Mouse (Mus musculus) left cerebral cortex, postnatal 10 days (tissue): Measurements from ENCODE around the gene Tnfsf9. TPM values are rescaled to one million over a fixed set of nuclear protein-coding genes. Genes with fewer than 3 reads are reported as not detected.

Experiments used
- DNase-seq, 2 experiments: peaks; one replicate each; pipeline ENCODE4 v3.0.0; 2021 to 2022; ENCODE audit warnings: low spot score in 2 of 2, mixed read lengths in 1 of 2; ENCODE audit errors: extremely low spot score in 1 of 2
- intact Hi-C: fragments of 180-260 bp; cut with DNase I; formaldehyde crosslinking; loops from one replicate; pipeline ENCODE4 v1.15.1; 2025
- total RNA-seq, 2 experiments: library from RNA; stranded (reverse); gene quantifications; 2 replicates each; pipeline ENCODE4 v1.2.3; 2021

Tnfsf9 gene
- total RNA-seq, 2 experiments from 2014 or later: 0.43 to 0.55 TPM

DNA sequence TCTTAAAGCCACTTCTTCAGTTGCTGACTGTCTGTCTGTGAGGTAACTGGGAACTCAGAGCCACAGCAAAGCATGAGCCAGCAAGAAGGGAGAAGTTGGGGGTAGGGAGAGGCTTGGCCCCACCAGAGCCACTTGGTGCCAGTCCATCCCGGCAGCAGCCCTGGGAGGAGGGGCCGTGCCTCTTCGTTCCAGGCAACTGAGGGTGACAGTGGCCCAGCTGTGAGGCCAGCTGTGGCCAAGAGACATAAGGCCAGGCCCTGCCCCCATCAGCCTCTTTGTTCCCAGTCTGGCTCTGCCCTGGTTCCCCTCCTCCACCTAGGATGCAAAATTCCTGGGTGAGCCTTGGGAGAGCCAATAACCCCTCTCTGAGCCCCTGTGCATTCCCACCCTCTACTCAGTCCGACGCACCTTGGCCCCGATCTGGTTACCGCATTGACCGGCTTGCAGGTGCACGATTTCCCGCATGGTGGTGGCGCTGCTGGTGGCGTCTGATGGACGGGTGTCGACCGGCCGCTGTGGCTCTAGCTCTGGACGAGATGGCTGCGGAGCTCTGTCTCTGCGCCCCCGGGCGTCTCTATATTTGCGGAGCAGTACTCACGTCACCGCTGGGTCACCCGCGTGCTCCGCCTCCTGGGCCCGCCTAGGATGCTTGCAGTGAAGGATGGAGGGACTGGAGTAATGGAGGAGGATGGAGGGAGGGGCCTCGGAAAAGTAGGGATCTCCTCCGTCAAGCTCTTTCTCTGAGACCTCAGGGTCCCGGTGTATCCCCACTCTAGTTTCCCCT is 17.9 kb upstream of the Tnfsf9 start, which contains the start of gene Tubb4a:
Tubb4a (minus strand) TSS at position 734 of the 784 bp plus-strand sequence.
- peak; percentile 83 to 89 for DNase-seq
- intact Hi-C loops: loop anchor here (10.0 kb wide), 1 partner anchor 282 kb away; no protein-coding TSS in a partner anchor

DNA sequence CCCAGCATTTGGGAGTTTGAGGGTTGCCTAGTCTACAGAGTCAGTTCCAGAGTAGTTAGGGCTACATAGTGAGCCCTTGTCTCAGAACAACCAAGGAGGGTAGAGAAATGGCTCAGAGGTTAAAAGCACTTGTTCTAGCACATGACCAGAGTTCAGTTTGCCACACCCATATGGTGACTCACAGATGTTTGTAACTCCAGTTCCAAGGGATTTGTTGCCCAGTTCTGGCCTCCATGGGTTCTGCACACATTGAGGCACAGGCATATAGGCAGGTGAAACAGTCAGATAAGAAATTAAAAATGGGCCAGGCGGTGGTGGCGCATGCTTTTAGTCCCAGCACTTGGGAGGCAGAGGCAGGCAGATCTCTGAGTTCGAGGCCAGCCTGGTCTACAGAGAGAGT is 10.9 kb upstream of the Tnfsf9 start:
- DNase-seq: no peak
- intact Hi-C loops: no loop called here

DNA sequence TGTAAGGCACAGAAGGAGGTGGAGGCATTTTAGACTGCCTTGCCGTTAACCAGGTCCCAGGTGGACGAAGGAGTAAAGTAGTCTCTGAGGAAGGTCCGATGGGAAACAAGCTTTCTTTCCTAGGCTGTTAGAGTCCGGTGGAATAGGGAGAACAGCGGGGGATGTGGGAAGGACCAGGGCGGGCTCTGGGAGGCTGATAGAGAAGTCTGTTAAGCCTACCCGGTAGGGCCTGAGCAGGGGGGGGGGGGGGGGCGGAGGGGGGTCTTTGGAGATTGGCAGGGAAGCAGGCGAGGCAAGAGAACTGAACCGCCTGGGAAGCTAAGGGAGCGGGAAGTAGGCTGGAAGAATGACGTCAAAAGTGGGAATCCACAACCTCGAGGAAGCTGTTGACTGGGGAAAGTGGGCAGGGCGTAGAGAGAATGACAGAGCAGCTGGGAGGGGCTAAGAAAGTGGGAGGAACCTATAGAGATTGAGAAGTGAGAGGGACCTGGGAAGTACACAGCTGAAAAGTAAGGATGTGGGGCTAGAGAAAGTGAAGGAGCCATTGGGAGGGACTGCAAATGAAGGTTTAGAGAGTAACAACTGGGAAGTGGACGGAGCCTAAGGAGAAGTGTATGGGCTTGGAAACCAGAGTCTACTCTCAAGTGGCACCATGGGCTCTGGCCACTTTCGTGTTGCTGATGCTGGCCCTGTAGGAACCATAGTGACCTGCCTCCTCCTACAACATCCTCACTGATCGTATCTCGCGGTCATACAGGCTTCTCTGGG is 9.1 kb upstream of the Tnfsf9 start:
- intact Hi-C loops: loop anchor here (1.0 to 2.0 kb wide), 2 partner anchors 71 to 239 kb away; no protein-coding TSS in a partner anchor
- peak in 1 of 2 experiments; percentile 60 for DNase-seq

GRCm38 (mm10) chr17:57096623-57096920 is 8.6 kb upstream of the Tnfsf9 start:
- intact Hi-C loops: loop anchor here (1.0 to 2.0 kb wide), 2 partner anchors 71 to 238 kb away; no protein-coding TSS in a partner anchor
- peak; percentile 71 to 86 for DNase-seq

- intact Hi-C loops: no loop called here
- DNase-seq: no peak
Measured at GRCm38 (mm10) chr17:57098321-57098720, 6.8 kb upstream of the Tnfsf9 start.

GRCm38 (mm10) chr17:57099629-57100325 is 5.3 kb upstream of the Tnfsf9 start:
- DNase-seq: no peak
- intact Hi-C loops: no loop called here

- intact Hi-C loops: no loop called here
- DNase-seq: no peak
Measured at GRCm38 (mm10) chr17:57102276-57102675, 2.8 kb upstream of the Tnfsf9 start.

DNA sequence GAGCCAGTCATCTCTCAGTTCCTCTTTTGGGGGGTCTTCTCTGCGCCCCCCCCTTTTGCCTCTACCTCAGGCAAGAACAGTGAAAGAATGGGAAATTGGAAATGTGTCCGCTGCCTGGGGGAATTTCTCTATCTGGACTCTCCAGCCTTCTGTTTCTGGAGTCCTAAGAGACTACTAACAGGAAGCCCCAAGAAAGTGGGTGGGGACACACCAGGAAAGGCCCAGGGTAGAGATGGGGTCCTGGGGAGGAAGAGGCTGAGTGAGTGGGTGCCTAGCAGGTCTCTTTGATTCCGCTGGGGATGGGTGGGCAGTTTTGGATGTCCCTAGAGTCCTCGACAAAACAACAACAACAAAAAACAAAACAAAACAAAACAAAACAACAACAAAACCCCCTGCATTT is 629 bp upstream of the Tnfsf9 start:
- intact Hi-C loops: no loop called here
- no peak for DNase-seq

- DNase-seq: no peak
Measured at GRCm38 (mm10) chr17:57106035-57106368, 877 bp downstream of the Tnfsf9 start.

DNA sequence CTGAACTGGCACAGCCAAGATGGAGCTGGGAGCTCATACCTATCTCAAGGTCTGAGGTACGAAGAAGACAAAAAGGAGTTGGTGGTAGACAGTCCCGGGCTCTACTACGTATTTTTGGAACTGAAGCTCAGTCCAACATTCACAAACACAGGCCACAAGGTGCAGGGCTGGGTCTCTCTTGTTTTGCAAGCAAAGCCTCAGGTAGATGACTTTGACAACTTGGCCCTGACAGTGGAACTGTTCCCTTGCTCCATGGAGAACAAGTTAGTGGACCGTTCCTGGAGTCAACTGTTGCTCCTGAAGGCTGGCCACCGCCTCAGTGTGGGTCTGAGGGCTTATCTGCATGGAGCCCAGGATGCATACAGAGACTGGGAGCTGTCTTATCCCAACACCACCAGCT is 1.9 kb downstream of the Tnfsf9 start:
- DNase-seq: no peak
- intact Hi-C loops: no loop called here

More at GRCm38 (mm10) chr17:57106035-57106368, 877 bp downstream of the Tnfsf9 start:
- intact Hi-C loops: no loop called here

DNA sequence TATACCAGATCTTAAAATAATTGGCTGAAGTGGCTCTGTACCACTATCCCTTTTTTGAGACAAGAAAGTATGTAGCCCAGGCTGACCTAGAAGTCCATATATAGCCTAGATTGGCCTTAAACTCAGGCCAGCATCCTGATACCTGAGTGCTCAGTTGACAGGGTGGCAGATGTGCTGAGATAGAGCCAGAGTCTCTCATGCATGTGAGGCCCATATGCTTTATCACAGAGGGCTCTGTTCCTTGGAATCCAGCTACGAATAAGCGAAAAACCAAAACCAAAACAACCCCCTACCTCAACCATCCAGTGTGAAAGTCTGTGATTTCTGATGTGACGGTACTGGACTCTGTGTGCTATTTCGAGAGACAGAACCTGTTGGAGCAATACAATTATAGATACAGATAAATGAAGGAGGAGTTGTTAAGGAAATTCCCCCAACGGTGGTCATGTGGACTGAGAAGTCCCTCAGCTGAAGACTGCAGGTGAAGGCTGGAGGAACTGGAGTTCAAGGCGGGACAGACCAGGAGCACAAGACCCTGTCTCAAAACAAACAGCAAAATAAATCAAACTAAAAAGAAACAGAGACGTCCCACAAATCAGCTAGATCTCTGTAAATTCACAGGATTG is 3.0 kb downstream of the Tnfsf9 start:
- intact Hi-C loops: no loop called here
- DNase-seq: no peak

DNA sequence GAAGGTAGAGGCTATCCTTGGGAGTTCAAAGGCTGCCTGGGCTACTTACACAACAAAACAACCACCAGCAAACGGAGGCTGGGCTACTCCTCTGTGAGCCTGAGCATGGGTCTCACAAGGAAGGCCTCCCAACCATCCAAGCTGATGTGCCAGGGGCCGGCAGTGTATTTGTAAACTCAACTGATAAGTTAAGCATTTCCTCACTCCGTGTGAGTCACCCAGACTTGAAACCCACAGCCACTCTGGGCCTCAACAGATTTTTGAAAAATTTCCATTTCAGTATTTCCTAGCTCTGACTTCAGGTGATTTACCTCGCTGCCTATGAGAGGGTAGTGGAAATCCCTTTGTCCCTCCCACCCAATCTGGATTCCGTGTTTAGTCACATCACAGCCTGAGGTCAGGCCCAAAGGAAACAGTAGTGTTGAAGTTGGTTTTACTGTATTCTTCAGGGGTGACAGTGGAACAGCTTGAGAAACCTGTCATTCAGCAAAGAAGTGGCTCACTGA is 3.6 kb downstream of the Tnfsf9 start:
- no peak for DNase-seq
- intact Hi-C loops: no loop called here

DNA sequence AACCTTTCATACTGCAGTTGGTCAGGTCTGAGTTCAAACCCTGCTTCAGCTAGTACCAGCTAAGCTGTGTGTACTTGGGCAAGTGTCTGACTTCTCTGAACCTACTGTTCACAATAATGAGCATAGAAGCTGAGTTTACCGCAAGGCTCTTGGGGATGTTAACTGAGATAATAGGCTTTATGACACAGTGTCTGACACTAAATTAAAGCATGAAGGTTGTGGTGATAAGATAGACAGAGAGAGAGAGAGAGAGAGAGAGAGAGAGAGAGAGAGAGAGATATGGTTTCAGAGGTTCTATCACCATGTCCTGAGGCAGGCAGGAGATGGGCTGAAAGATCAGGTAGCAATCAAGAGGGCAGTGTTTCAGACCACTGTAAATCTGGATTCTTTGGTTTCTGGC is 4.9 kb downstream of the Tnfsf9 start:
- DNase-seq: no peak
- intact Hi-C loops: no loop called here

- intact Hi-C loops: no loop called here
- no peak for DNase-seq
Measured at GRCm38 (mm10) chr17:57112768-57113474, 7.8 kb downstream of the Tnfsf9 start.

DNA sequence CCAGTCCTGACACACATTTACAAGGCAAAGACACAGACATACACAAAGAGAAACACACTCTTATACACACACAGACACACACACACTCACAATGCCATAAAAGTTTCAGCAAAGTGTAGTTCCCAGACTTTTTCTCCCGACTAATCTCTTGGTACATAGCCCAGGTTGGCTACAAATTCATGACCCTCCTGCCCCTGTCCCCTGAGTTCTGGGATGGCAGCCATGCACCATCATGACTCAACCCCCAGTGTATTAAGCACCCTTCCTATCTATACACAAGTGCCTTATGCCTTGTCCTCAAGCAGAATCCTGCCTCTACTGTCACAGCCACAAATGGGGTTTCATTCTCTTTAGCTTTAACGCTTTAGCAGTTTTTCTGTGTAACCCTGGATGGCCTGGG is 11.7 kb downstream of the Tnfsf9 start:
- DNase-seq: no peak
- intact Hi-C loops: no loop called here

DNA sequence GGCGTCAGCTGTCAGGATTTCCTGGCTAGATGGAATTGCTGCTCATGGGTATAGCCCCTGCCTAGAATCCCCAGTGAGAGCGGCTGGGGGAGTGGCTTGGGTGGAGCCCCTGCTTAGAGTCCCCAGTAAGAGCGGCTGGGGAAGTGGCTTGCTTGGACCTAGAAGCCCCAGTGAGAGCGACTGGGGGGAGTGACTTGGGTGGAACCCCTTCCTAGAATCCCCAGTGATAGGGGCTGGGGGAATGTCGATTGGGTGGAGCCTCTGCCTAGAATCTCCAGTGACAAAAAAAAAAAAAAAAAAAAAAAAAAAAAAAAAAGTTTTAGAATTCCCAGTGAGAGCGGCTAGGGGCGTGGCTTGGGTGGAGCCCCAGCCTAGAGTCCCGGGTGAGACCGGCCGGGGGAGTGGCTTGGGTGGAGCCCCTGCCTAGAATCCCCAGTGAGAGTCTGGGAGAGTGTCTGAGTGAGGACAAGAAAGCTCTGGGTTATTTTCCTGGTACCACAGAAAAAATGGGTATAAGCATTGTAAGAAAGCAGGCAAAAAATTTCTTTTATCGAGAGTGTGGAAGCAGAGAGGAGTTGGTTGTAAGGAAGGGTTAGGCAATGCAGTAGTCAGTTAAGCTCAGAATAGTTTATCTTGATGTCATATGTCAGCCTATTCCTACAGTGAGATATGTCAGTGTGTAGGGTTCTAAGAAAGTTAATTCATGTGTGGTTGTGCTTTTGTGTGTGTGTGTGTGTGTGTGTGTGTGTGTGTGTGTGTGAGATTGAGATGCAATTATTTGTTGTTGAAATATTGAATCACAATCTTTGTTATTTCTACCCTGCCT is 13.6 kb downstream of the Tnfsf9 start:
- DNase-seq: no peak
- intact Hi-C loops: no loop called here

DNA sequence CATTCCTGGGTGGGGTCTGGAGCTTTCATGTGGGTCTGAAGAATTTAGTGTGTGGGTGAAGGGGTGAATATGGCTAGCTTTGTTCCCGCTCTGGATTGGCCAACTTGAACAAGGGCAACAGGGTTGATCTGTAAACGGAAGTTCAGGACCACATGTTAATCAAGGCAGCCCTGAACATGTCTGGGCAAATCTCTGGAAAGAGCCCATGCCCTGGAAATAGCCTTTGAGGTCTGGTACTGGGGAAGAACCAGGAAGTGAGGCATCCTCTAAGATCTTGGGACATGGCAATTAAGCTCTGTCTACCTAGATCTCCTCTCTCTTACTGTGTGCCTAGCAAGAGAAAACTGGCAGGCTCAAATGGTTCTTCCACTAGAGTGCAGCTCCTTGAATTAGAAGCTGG is 16.7 kb downstream of the Tnfsf9 start:
- intact Hi-C loops: no loop called here
- DNase-seq: no peak
